Mouse (Mus musculus) olfactory bulb, adult 2 months (tissue): Measurements from ENCODE around the gene Nr2f6.

ENCODE experiments used
- CTCF ChIP-seq: fragments of 200-500 bp; IDR thresholded peaks from 2 replicates; pipeline ENCODE4 v1.5.1; 2012; ENCODE audit warnings: low read depth, mild to moderate bottlenecking, low read length, moderate library complexity; ENCODE audit not compliant: insufficient read depth
- POLR2A ChIP-seq: fragments of 200-500 bp; IDR thresholded peaks from 2 replicates; pipeline ENCODE4 v1.6.1; 2012; ENCODE audit warnings: mild to moderate bottlenecking, low read depth, low read length, moderate library complexity; ENCODE audit not compliant: insufficient read depth

DNA sequence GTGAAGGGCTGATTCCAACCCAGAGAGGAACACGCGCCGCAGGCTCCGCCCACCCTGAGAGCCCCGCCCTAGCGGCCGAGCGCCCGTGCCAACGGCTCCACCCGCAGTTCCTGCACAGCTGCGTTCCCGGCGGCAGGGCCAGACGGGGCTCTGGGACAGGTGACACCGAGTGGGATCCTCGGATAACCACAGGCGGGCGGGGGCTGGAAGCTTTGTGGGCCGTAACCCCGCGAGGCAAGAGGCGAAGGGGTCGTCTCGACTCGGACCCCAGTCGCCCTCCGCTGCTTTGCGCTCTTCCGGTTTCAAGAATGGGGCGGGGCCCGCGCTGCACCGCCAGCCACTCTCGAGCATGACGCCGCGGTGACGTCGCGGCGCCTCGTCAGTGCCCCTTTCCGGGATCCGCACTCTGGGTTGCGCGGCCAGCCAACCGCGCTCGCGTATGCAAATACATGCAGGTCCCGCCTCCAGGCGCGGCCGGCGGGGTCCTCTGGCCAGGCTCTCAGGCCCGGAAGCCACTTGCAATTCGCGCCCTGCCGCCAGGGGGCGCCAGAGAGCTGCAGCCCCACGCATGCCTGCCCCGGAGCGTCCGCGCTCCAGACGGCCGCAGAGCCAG, 10.4 kb downstream of the Nr2f6 start, which contains the start of gene Ocel1:
- TF ChIP-seq CTCF (peak; percentile 100), POLR2A (peak; percentile 87)
